Mouse (Mus musculus) layer of hippocampus, adult 8-10 months (tissue): ENCODE measurements around the gene Fhit. TPM values are rescaled to one million over a fixed set of nuclear protein-coding genes. Genes with fewer than 3 reads are reported as not detected.

Experiments used
- DNase-seq, 2 experiments: peaks; one replicate each; pipeline ENCODE4 v3.0.0; 2022; ENCODE audit warnings: low spot score in 2 of 2
- total RNA-seq, 4 experiments: library from RNA; stranded (reverse); gene quantifications; 2 replicates each; pipeline ENCODE4 v1.2.4; 2022

Fhit gene
- total RNA-seq, 4 experiments from 2014 or later = 3.7 to 5.6 (median 4.3) TPM

GRCm38 (mm10) chr14:10526800-10527199 lies 635.0 kb downstream of the Fhit start:
- no peak for DNase-seq

- no peak for DNase-seq
These were observed 636.0 kb downstream of the Fhit start for GRCm38 (mm10) chr14:10525786-10526185.

GRCm38 (mm10) chr14:10514026-10514425 lies 647.8 kb downstream of the Fhit start:
- DNase-seq = no peak

GRCm38 (mm10) chr14:10509252-10509651 lies 652.6 kb downstream of the Fhit start:
- no peak for DNase-seq

GRCm38 (mm10) chr14:10507560-10507959 lies 654.3 kb downstream of the Fhit start:
- no peak for DNase-seq

GRCm38 (mm10) chr14:10485798-10486197 lies 676.0 kb downstream of the Fhit start:
- no peak for DNase-seq

GRCm38 (mm10) chr14:10482851-10483613 lies 678.8 kb downstream of the Fhit start:
- DNase-seq = no peak

GRCm38 (mm10) chr14:10481370-10481769 lies 680.5 kb downstream of the Fhit start:
- DNase-seq = no peak

- DNase-seq = no peak
These were observed 681.2 kb downstream of the Fhit start for GRCm38 (mm10) chr14:10480681-10481080.

- DNase-seq = no peak
These were observed 708.6 kb downstream of the Fhit start for GRCm38 (mm10) chr14:10453001-10453861.

- DNase-seq = no peak
These were observed 709.6 kb downstream of the Fhit start for GRCm38 (mm10) chr14:10452234-10452633.

- DNase-seq = no peak
These were observed 716.5 kb downstream of the Fhit start for GRCm38 (mm10) chr14:10445360-10445759.

GRCm38 (mm10) chr14:10439007-10439749 lies 722.7 kb downstream of the Fhit start:
- no peak for DNase-seq

- no peak for DNase-seq
These were observed 725.6 kb downstream of the Fhit start for GRCm38 (mm10) chr14:10436193-10436592.

GRCm38 (mm10) chr14:10432502-10432901 lies 729.3 kb downstream of the Fhit start:
- DNase-seq = no peak

- no peak for DNase-seq
These were observed 731.3 kb downstream of the Fhit start for GRCm38 (mm10) chr14:10430396-10431000.

- DNase-seq = no peak
These were observed 738.3 kb downstream of the Fhit start for GRCm38 (mm10) chr14:10423499-10423898.

GRCm38 (mm10) chr14:10422261-10422660 lies 739.6 kb downstream of the Fhit start:
- no peak for DNase-seq

- no peak for DNase-seq
These were observed 746.8 kb downstream of the Fhit start for GRCm38 (mm10) chr14:10415068-10415467.

- DNase-seq = no peak
These were observed 752.4 kb downstream of the Fhit start for GRCm38 (mm10) chr14:10409306-10409962.

- DNase-seq = no peak
These were observed 756.5 kb downstream of the Fhit start for GRCm38 (mm10) chr14:10405346-10405745.
